Mouse (Mus musculus): ENCODE data around the gene Ndst2. TPM values are rescaled to one million over a fixed set of nuclear protein-coding genes. Genes with fewer than 3 reads are reported as not detected.
A peak's percentile ranks its signal among the peaks of the same experiment; 100 is the strongest.

Ndst2 gene
- polyA plus RNA-seq, 1 experiment from 2014 or later = 30.5 TPM

DNA sequence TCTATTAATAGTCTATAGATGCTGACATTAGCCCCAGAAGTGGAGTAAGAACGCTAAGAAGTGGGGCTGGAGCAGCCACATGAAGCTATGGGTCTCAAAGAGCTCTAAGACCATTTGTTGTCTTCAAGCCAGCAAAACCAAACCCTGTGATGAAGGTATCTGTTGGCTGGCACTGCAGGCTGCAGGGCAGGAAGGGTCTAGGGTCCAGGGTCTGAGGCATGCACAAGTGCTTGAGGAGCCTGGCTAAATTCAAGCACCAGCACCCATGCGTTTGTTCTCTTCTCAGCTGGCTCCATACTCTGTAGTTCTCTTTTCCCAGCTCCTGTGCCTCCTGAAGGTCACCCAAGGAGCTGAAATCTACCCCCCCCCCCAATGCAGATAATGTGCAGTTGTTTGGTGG lies 690 bp upstream of the Ndst2 start:
- ATAC-seq (ENCODE audit: low FRiP score, low read depth) = no peak
- Histone ChIP-seq H3K9me3 (no peaks in the 10 kb centered on the region), H3K27ac (peak overlapping the region; percentile 28; the same call in 1 of the 2 replicates), H3K4me1 (peaks cover 26% of the 10 kb centered on the region), H3K4me3 (no peak overlapping the region), H3K9ac (0 out of 2 replicates have a peak overlapping the region, but pooled peaks have one; percentile 88), H3K27me3 (no peaks in the 10 kb centered on the region), H3K36me3 (peaks cover 71% of the 10 kb centered on the region), H3K4me2 (replicated peaks) (peak overlapping the region; percentile 94; the same call in 1 of the 2 replicates)
- WGBS = 73% methylated on average over 2 of the region's 2 CpGs

DNA sequence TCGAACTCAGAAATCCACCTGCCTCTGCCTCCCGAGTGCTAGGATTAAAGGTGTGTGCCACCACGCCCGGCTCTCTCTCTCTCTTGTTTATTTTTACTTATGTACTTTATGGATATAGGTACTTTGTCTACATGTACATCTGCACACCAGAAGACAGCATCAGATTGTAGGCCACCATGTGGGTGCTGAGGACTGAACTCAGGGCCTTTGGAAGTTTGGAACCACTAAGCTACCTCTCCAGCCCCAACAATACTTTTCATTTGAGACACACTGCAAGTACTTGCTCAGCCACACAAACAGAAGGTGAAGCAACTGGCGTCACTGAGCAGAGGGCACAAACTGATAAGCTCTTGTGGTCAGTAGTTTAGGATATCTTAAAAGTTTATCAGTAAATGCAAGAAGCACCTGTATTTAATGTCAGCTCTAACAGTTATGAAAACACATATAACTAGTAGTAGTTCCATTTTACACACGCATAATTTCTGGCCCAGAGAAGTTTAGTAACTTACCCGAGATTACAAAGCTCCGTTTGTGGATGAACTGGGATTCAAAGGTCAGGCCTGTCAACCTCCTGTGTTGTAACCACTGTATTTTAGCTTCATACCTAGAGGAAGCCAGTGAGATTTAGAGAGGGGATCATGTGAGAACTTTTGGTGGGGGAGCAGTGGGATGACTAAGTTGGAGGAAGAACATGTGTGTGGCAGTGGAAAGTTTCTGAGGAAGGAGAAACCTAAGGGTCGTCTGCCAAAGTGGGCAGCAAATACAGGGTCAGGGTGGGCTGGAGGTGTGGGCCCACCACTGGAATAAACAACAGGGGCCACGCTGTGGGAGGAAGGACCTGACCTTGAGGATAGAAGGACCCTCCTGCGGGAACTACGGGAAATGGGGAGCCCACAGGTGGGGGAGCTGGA lies 1.1 kb downstream of the Ndst2 start:
- no peaks in the 10 kb centered on the region for H3K9me3 ChIP-seq
- H3K9ac ChIP-seq = peak overlapping the region; percentile 88
- 47% methylated on average over 12 of the region's 12 CpGs for WGBS
- H3K36me3 ChIP-seq = peaks cover 71% of the 10 kb centered on the region
- peaks cover 26% of the 10 kb centered on the region for H3K4me1 ChIP-seq
- H3K4me2 ChIP-seq (replicated peaks) = peak overlapping the region; percentile 94
- no peaks in the 10 kb centered on the region for H3K27me3 ChIP-seq
- ATAC-seq (ENCODE audit: low FRiP score, low read depth) = no peak
- peak overlapping the region; percentile 82 for H3K4me3 ChIP-seq
- H3K27ac ChIP-seq = peak overlapping the region; percentile 91

DNA sequence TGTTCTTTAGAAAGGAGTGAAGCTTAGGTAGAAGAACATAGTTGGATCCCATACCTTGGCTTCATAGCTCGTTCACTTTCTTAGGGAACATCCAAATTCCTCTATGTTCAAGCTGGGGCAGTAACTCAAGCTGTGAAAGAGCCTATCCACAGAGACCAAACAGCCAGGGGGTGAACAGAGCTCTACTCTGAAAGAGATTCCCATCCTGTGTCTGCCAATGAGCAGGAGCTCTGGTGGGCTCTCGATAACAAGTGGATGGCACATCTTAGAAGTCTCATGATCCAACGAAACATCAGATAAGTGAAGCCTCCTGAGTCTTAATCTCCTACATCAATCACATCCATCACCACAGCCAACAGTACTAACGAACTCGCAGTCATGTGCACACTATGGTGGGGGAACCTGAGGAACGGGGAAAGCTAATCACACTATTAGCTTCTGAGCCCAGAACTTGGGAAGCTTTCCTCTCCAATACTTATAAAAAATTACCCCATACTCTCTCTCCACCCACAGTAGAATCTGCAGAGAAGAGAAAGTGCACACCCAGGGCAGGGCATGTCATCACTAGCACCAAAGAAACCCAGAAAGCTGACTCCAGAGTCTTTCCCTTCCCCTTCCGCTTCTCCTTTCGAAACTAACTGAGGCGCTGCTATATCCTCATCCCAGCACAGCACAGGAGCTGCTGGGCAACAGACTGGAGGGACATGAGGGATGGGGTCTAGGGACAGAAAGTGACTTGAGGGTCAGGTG lies 3.3 kb downstream of the Ndst2 start:
- peaks cover 26% of the 10 kb centered on the region for H3K4me1 ChIP-seq
- no peak overlapping the region for H3K27ac ChIP-seq
- H3K27me3 ChIP-seq = no peaks in the 10 kb centered on the region
- 86% methylated on average over 9 of the region's 9 CpGs for WGBS
- H3K9ac ChIP-seq = peak overlapping the region; percentile 40; the same call in 1 of the 2 replicates
- H3K4me2 ChIP-seq (replicated peaks) = no peak overlapping the region
- H3K36me3 ChIP-seq = peaks cover 74% of the 10 kb centered on the region
- H3K4me3 ChIP-seq = no peak overlapping the region
- no peak for ATAC-seq (ENCODE audit: low FRiP score, low read depth)
- H3K9me3 ChIP-seq = no peaks in the 10 kb centered on the region

DNA sequence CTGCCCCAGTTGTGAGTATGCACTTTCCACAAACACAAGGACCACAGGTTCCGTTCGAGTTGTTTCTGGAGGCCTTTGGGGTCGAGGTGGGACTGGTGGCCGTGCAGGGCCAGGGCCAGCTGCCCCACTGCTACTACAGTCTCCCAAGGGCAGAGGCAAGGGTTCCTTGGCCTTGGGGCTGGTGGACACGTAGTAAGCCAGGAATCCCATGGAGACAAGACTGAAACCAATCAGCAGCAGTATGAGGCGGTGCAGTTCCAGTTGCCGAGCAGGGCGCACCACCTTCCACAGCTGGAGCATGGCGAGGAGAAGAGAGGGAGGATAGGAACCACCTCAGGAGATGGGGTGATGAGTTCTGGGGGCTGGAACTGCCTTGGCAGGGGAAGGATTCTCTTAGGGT lies 4.5 kb downstream of the Ndst2 start:
- H3K4me1 ChIP-seq = peaks cover 17% of the 10 kb centered on the region
- H3K27me3 ChIP-seq = no peaks in the 10 kb centered on the region
- ATAC-seq (ENCODE audit: low FRiP score, low read depth) = no peak
- H3K9ac ChIP-seq = no peak overlapping the region
- H3K27ac ChIP-seq = no peak overlapping the region
- 92% methylated on average over 9 of the region's 9 CpGs for WGBS
- no peak overlapping the region for H3K4me3 ChIP-seq
- no peak overlapping the region for H3K4me2 ChIP-seq (replicated peaks)
- H3K9me3 ChIP-seq = no peaks in the 10 kb centered on the region
- H3K36me3 ChIP-seq = peaks cover 75% of the 10 kb centered on the region

DNA sequence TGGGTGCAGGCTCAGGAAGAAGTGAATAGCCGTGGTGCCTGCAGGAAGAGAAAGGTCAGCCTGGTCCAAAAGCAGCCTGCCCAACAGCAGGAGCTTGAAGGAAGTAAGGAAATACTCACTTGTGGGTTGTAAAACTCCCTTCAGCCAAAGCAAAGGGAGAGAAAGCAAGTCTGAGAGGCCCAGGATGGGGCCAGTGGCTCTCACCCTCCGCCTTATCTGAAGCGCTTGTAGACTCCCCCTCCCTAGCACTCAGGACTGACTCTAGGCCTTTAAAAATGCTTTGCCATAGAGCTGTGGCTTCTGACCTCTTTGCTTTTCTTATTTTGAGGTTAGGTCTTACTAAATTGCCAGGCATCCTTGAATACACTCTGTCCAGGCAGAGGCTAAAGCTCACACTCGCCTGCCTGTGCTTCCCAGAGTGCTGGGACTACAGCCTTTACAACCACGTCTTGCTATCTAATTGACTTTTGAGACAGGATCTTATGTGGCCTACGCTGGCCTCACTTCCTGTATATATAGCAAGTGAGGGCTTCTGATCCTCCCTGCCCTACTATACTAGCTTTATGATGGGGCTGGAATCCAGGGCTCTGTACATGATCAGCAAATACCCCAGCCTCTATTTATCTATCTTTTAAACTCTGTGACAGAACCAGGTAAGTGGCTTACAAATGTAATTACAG lies 8.6 kb downstream of the Ndst2 start:
- WGBS = 72% methylated on average over 6 of the region's 6 CpGs
- Histone ChIP-seq H3K9ac (no peak overlapping the region), H3K27ac (no peak overlapping the region), H3K36me3 (peaks cover 99% of the 10 kb centered on the region), H3K4me1 (no peaks in the 10 kb centered on the region), H3K4me3 (no peak overlapping the region), H3K9me3 (no peaks in the 10 kb centered on the region), H3K4me2 (replicated peaks) (no peak overlapping the region), H3K27me3 (no peaks in the 10 kb centered on the region)
- no peak for ATAC-seq (ENCODE audit: low FRiP score, low read depth)

DNA sequence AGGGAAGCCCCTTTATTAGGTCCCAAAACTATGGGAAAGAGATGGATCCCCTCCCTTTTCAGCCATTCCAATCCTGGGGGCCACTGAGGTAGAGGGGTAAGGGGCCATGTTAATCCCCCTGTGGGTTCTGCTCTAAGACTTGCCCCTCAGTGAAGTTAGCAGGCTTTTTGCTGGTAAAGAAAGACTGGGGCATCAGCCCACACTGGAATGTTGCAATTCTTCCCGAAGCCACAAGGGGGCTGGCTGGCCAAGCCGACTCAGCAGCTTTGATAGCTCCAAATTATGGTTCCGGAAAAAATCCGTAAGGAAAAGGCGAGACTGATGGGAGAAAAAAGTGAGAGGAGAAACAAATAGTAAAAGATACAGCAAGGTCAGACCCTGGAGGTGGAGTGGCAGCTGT lies 10.3 kb downstream of the Ndst2 start:
- Histone ChIP-seq H3K4me3 (no peak overlapping the region), H3K9ac (no peak overlapping the region), H3K9me3 (no peaks in the 10 kb centered on the region), H3K36me3 (peaks cover 97% of the 10 kb centered on the region), H3K27me3 (no peaks in the 10 kb centered on the region), H3K27ac (no peak overlapping the region), H3K4me1 (no peaks in the 10 kb centered on the region), H3K4me2 (replicated peaks) (no peak overlapping the region)
- 16% methylated on average over 5 of the region's 5 CpGs for WGBS
- ATAC-seq (ENCODE audit: low FRiP score, low read depth) = no peak

DNA sequence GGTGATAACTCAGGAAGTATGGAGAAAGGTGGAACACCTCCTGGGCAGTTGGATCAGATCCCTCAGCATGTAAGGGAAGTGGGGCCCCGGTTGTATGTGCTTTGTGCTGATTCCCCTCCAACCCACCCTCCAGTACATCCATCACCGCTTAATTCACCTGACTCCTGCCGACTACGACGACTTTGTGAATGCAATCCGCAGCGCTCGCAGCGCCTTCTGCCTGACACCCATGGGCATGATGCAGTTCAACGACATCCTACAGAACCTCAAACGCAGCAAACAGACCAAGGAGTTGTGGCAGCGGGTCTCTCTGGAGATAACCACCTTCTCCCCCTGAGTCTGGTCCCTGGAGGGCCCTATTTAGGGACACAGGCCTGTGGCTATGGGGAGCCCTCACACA lies 11.4 kb downstream of the Ndst2 start:
- no peaks in the 10 kb centered on the region for H3K27me3 ChIP-seq
- no peaks in the 10 kb centered on the region for H3K9me3 ChIP-seq
- no peak overlapping the region for H3K4me2 ChIP-seq (replicated peaks)
- no peaks in the 10 kb centered on the region for H3K4me1 ChIP-seq
- 91% methylated on average over 12 of the region's 12 CpGs for WGBS
- peaks cover 97% of the 10 kb centered on the region for H3K36me3 ChIP-seq
- no peak overlapping the region for H3K9ac ChIP-seq
- no peak overlapping the region for H3K27ac ChIP-seq
- ATAC-seq (ENCODE audit: low FRiP score, low read depth) = no peak
- no peak overlapping the region for H3K4me3 ChIP-seq

DNA sequence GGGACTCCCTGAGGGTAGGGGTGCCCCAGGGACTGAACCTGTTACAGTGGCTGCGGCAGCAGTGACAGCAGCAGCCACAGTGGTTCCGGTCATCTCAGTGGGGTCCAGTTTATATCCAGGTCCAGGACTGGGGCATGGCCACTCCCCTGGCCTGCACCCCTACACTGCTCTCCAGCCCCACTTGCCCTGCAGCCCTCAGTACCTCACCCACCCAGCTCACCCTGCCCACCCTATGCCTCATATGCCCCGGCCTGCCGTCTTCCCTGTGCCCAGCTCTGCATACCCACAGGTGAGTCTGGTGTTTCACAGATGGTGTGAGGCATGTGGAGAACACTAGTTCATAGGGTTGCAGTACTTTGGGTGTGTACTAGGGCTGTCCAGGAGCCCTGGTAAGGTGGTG lies 13.0 kb downstream of the Ndst2 start:
- Histone ChIP-seq H3K4me2 (replicated peaks) (no peak overlapping the region), H3K9ac (no peak overlapping the region), H3K4me3 (no peak overlapping the region), H3K36me3 (peaks cover 97% of the 10 kb centered on the region), H3K9me3 (no peaks in the 10 kb centered on the region), H3K27me3 (no peaks in the 10 kb centered on the region), H3K27ac (no peak overlapping the region), H3K4me1 (no peaks in the 10 kb centered on the region)
- 0 out of 2 replicates have a peak, but pooled peaks have one; percentile 24 for ATAC-seq (ENCODE audit: low FRiP score, low read depth)
- WGBS = 86% methylated on average over 4 of the region's 4 CpGs

DNA sequence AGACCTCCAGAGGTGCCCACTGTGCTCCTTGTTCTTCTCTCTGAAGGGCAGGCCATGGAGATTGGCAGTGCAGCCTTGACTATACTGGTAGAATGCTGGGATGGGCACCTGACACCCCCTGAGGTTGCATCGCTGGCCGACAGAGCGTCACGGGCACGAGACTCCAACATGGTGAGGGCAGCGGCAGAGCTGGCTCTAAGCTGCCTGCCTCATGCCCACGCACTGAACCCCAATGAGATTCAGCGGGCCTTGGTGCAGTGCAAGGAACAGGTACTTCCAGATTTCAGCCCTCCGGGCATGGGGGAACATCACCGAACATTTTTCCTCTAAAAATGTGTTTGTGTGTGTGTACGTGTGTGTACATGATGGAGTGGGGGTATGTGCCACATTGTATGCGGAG lies 14.6 kb downstream of the Ndst2 start:
- Histone ChIP-seq H3K4me3 (no peak overlapping the region), H3K27me3 (no peaks in the 10 kb centered on the region), H3K36me3 (peaks cover 97% of the 10 kb centered on the region), H3K4me2 (replicated peaks) (no peak overlapping the region), H3K9ac (no peak overlapping the region), H3K27ac (no peak overlapping the region), H3K4me1 (no peaks in the 10 kb centered on the region), H3K9me3 (no peaks in the 10 kb centered on the region)
- 87% methylated on average over 12 of the region's 12 CpGs for WGBS
- no peak for ATAC-seq (ENCODE audit: low FRiP score, low read depth)

DNA sequence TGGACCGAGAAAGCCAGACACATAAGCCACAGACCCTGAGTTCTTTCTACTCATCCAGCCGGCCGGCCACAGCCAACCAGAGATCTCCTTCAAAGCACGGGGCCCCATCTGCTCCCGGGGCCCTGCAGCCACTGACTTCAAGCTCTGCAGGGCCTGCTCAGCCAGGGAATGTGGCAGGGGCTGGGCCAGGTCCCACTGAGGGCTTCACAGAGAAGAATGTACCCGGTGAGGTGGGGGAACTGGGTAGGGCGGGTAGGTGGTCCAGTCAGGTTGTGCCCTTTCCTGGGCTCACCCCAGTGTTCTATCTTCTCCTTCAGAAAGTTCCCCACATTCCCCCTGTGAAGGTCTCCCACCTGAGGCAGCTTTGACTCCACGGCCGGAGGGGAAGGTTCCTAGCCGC lies 15.9 kb downstream of the Ndst2 start:
- Histone ChIP-seq H3K4me1 (no peaks in the 10 kb centered on the region), H3K4me2 (replicated peaks) (no peak overlapping the region), H3K4me3 (no peak overlapping the region), H3K9ac (no peak overlapping the region), H3K36me3 (peaks cover 98% of the 10 kb centered on the region), H3K27me3 (no peaks in the 10 kb centered on the region), H3K27ac (no peak overlapping the region), H3K9me3 (no peaks in the 10 kb centered on the region)
- 92% methylated on average over 10 of the region's 10 CpGs for WGBS
- no peak for ATAC-seq (ENCODE audit: low FRiP score, low read depth)

DNA sequence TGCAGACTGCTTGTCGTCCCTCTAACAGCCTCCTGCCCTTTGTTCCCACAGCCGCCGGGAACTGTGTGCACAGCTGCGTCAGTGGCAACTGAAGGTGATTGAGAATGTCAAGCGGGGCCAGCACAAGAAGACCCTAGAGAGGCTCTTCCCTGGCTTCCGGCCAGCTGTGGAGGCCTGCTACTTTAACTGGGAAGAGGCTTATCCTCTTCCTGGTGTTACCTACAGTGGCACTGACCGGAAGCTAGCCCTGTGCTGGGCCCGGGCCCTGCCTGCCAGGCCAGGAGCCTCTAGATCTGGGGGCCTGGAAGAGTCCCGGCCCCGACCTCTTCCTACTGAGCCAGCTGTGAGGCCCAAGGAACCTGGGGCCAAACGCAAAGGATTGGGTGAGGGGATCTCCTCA lies 20.5 kb downstream of the Ndst2 start:
- 83% methylated on average over 11 of the region's 11 CpGs for WGBS
- Histone ChIP-seq H3K27me3 (no peaks in the 10 kb centered on the region), H3K4me2 (replicated peaks) (no peak overlapping the region), H3K27ac (no peak overlapping the region), H3K36me3 (peaks cover 89% of the 10 kb centered on the region), H3K4me3 (no peak overlapping the region), H3K4me1 (peaks cover 9% of the 10 kb centered on the region), H3K9me3 (no peaks in the 10 kb centered on the region), H3K9ac (peak overlapping the region; percentile 8; the same call in 1 of the 2 replicates)
- no peak for ATAC-seq (ENCODE audit: low FRiP score, low read depth)

DNA sequence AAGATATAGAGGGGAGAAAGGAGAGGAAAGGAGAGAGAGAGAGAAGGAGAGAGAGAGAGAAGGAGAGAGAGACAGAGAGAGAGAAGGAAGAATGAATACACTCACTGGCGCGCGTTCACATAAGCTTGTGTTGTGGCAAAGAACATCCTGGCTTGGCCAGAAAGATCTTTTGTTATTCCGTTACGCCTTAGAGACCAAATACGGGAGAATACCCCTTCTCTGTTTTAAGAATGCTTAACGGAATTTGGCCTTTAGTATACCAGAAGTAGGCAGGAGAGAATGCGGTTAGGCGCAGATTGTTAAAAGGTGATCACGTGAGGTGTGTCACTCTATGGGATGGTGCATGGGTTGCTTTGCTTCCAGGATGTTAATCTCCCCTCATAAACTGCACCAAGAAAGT lies 26.1 kb downstream of the Ndst2 start:
- peaks cover 27% of the 10 kb centered on the region for H3K4me1 ChIP-seq

More for the DNA sequence above, 26.1 kb downstream of the Ndst2 start:
- peak overlapping the region; percentile 100 for H3K4me3 ChIP-seq
- H3K4me2 ChIP-seq (replicated peaks) = peak overlapping the region; percentile 85
- peaks cover 47% of the 10 kb centered on the region for H3K36me3 ChIP-seq
- no peaks in the 10 kb centered on the region for H3K9me3 ChIP-seq
- H3K9ac ChIP-seq = peak overlapping the region; percentile 97
- H3K27ac ChIP-seq = peak overlapping the region; percentile 81; the same call in 1 of the 2 replicates
- ATAC-seq (ENCODE audit: low FRiP score, low read depth) = no peak
- H3K27me3 ChIP-seq = no peaks in the 10 kb centered on the region
- WGBS = 5% methylated on average over 10 of the region's 10 CpGs
